Mouse (Mus musculus) stomach, embryonic 16.5 days (tissue): ENCODE data around the gene Cftr. TPM values are rescaled to one million over a fixed set of nuclear protein-coding genes. Genes with fewer than 3 reads are reported as not detected.

ENCODE experiments used
- ATAC-seq: fragments of 200-750 bp; cut with Nextera tagmentation; 2 replicates; pipeline ENCODE4 v1.8.0; 2017; ENCODE audit warnings: moderate number of reproducible peaks, moderate TSS enrichment; ENCODE audit not compliant: insufficient read depth, low FRiP score
- H3K27ac ChIP-seq: fragments of 300-500 bp; sonication (generic); 2 replicates; pipeline ENCODE4 v1.5.1; 2014; ENCODE audit warnings: low read length
- H3K27me3 ChIP-seq: fragments of 300-500 bp; sonication (generic); 2 replicates; pipeline ENCODE4 v1.6.1; 2014; ENCODE audit warnings: low read length, control low read depth, mixed read lengths; ENCODE audit not compliant: control insufficient read depth, insufficient read depth
- H3K36me3 ChIP-seq: fragments of 300-500 bp; sonication (generic); 2 replicates; pipeline ENCODE4 v1.6.1; 2014; ENCODE audit warnings: low read length; ENCODE audit not compliant: control insufficient read depth, insufficient read depth
- H3K4me1 ChIP-seq: fragments of 300-500 bp; sonication (generic); 2 replicates; pipeline ENCODE4 v1.6.1; 2014; ENCODE audit warnings: low read length, control low read depth, mixed read lengths; ENCODE audit not compliant: control insufficient read depth, insufficient read depth
- H3K4me2 ChIP-seq: fragments of 300-500 bp; sonication (generic); 2 replicates; pipeline ENCODE4 v1.6.1; 2014; ENCODE audit warnings: low read depth, low read length, mixed read lengths
- H3K4me3 ChIP-seq: fragments of 300-500 bp; sonication (generic); replicated peaks from 2 replicates; pipeline ENCODE4 v1.5.1; 2014; ENCODE audit warnings: mild to moderate bottlenecking, low read length
- H3K9ac ChIP-seq: fragments of 300-500 bp; sonication (generic); 2 replicates; pipeline ENCODE4 v1.6.1; 2014; ENCODE audit warnings: low read length
- H3K9me3 ChIP-seq: fragments of 300-500 bp; sonication (generic); replicated peaks from 2 replicates; pipeline ENCODE4 v1.6.1; 2016; ENCODE audit warnings: low read length, control low read depth; ENCODE audit not compliant: control insufficient read depth
- WGBS: fragments of 180-500 bp; shearing (Covaris S2); extraction: QIAGEN DNeasy Blood & Tissue Kit; methylation state at CpG from one replicate; pipeline ENCODE4 v1.1.7; 2014; 5-methylcytosine and 5-hydroxymethylcytosine counted together
- polyA plus RNA-seq: library from polyadenylated mRNA; unstranded; fragments of >200 nt; fragmentation: Nextera tagmentation; extraction: Ambion mirVana; gene quantifications from 2 replicates; pipeline ENCODE4 v1.2.1, GENCODE M21; 2015

The Cftr gene
- polyA plus RNA-seq, 1 experiment from 2014 or later, result 3.9 TPM

DNA sequence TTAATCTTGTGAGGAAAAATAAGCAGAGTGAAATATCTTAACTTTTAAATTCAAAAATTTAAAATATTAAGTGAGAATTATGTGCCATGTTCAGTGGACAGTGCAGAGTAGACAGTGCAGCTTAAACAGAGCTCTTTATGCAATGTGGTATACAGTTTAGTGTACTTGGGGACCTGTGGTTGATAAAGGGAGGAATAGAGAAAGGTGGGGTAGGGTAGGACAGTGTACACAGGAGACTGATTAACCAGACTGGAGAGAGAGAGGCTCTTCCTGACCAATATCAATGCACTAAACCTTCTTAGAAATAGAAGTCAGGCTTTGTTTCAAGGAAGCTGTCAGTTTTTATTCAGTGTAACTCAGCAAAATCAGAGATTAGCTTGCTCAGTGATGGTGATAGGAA, 12.4 kb downstream of the Cftr start:
- Histone ChIP-seq H3K9ac (no peak overlapping the region), H3K4me1 (no peaks in the 10 kb centered on the region), H3K27ac (no peak overlapping the region), H3K27me3 (no peaks in the 10 kb centered on the region), H3K36me3 (no peaks in the 10 kb centered on the region), H3K4me3 (no peak overlapping the region), H3K4me2 (no peak overlapping the region), H3K9me3 (no peaks in the 10 kb centered on the region)
- no peak for ATAC-seq

DNA sequence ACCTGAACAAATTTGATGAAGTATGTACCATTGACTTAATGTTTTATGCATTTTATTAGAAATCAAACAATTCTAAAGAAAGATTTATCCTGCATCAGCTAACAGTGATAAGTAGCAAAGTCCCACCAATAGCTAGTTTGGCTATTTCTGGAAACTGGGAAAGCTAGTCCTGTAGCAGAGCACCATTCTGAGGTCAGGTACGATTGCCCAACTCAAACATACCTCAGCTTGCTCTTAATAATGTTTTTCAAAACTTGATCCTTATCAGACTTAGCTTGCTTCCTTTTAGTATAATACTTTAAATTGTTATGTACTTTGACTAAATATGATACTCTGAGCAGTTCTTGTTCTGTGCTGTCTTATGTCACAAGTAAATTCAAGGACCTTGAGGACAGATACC, 50.2 kb downstream of the Cftr start:
- ATAC-seq, result no peak
- WGBS, result 43% methylated on average over 1 of the region's 1 CpGs

DNA sequence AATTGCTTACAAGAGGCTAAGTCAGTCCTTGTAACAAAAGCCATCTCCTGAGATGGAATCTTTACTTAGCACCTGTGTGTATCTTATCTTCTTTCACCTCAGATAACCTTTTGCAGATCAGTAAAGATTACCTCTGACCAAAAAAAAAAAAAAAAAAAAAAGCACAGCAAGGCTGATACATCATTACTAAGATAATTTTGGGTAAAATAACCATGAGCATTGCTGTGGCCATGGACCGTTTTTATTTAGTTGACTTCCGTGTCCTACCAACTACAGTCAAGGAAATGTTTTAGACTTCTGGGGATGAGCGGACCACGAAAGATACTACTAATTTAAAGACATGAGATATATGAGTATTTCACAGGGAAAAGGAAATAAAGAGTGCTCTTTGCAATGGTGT, 52.7 kb downstream of the Cftr start:
- Histone ChIP-seq H3K4me1 (no peaks in the 10 kb centered on the region), H3K9me3 (no peaks in the 10 kb centered on the region), H3K4me3 (no peak overlapping the region), H3K9ac (no peak overlapping the region), H3K4me2 (no peak overlapping the region), H3K36me3 (no peaks in the 10 kb centered on the region), H3K27ac (no peak overlapping the region), H3K27me3 (no peaks in the 10 kb centered on the region)
- WGBS, result 84% methylated on average over 4 of the region's 4 CpGs
- ATAC-seq, result no peak

More for the DNA sequence above, 50.2 kb downstream of the Cftr start:
- H3K9me3 ChIP-seq, result no peaks in the 10 kb centered on the region
- H3K36me3 ChIP-seq, result no peaks in the 10 kb centered on the region
- H3K4me1 ChIP-seq, result no peaks in the 10 kb centered on the region
- no peak overlapping the region for H3K9ac ChIP-seq
- no peaks in the 10 kb centered on the region for H3K27me3 ChIP-seq
- H3K27ac ChIP-seq, result no peak overlapping the region
- H3K4me2 ChIP-seq, result no peak overlapping the region
- no peak overlapping the region for H3K4me3 ChIP-seq

DNA sequence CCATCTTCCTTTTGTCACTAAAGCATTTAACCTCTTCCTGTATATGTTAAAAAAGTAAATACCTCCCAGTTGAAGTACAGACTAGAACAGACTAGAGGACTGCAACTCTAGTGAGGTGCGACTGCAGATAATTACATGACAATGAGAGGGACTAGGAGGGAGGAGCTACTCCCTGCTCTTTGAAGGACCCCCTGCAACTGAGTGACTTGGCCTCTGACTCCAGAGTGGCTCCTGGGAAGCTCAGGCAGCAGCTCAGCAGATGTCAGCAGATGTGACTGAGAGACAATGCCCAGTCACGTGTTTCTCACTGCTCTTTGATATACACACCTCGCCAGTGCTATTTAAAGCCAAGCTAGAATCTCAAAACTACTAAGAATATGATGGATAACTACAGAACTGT, 54.7 kb downstream of the Cftr start:
- Histone ChIP-seq H3K9me3 (no peaks in the 10 kb centered on the region), H3K4me2 (no peak overlapping the region), H3K36me3 (no peaks in the 10 kb centered on the region), H3K27ac (no peak overlapping the region), H3K4me1 (no peaks in the 10 kb centered on the region), H3K4me3 (no peak overlapping the region), H3K9ac (no peak overlapping the region), H3K27me3 (no peaks in the 10 kb centered on the region)
- WGBS, result 21% methylated on average over 3 of the region's 3 CpGs
- ATAC-seq, result no peak

DNA sequence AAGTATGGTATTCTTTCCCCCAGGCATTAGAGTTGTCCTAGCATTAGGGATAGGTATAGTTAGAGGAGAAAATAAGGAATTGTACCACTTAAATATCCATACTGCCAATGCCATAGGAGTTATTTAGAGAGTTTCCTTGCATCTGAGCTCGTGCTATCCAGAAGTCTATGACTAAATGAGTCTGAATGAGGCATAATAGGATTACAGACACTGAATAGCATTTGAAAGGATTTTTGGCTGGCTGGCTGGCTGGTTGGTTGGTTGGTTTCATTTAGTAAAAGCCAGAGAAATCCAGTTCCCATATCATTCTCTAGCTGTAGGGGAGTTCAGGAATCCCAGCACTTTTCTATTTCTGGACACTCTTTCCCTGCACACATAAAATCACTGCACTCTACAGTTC, 76.0 kb downstream of the Cftr start:
- no peak for ATAC-seq
- Histone ChIP-seq H3K9ac (no peak overlapping the region), H3K36me3 (no peaks in the 10 kb centered on the region), H3K4me3 (no peak overlapping the region), H3K4me2 (no peak overlapping the region), H3K27ac (no peak overlapping the region), H3K27me3 (no peaks in the 10 kb centered on the region), H3K4me1 (no peaks in the 10 kb centered on the region), H3K9me3 (no peaks in the 10 kb centered on the region)
- WGBS, result 62% methylated on average over 1 of the region's 1 CpGs

DNA sequence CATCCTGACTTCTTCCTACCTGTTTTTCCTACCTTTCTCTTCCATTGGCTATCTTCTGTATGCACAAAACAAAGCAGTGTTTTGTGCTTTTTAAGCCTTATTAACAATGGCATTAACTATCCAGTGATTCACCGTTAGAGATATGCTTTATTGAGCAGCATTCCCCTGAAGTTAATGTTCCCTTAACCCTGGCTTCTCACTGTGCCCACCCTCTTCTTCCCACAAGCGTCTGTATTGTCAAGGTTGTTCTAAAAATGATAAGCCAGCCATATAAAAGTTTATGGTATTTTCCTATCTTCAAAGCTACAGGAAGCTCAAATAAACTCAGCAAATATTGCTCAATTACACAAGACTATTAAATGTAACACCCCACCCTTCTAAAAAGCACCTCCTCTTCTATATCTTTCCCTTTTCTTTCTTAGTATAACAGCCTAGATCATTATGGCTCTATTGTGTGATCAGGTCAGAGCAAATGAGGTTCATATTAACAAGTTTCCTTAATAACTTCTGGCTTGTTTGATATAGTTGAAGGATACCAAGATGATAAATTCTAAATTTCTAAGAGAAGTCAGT, 77.5 kb downstream of the Cftr start:
- H3K9ac ChIP-seq, result no peak overlapping the region
- no peaks in the 10 kb centered on the region for H3K4me1 ChIP-seq
- no peak overlapping the region for H3K27ac ChIP-seq
- no peak overlapping the region for H3K4me3 ChIP-seq
- 45% methylated on average over 2 of the region's 2 CpGs for WGBS
- no peaks in the 10 kb centered on the region for H3K27me3 ChIP-seq
- H3K36me3 ChIP-seq, result no peaks in the 10 kb centered on the region
- ATAC-seq, result peak; percentile 80; the same call in 1 of the 2 replicates
- H3K9me3 ChIP-seq, result no peaks in the 10 kb centered on the region
- H3K4me2 ChIP-seq, result no peak overlapping the region

DNA sequence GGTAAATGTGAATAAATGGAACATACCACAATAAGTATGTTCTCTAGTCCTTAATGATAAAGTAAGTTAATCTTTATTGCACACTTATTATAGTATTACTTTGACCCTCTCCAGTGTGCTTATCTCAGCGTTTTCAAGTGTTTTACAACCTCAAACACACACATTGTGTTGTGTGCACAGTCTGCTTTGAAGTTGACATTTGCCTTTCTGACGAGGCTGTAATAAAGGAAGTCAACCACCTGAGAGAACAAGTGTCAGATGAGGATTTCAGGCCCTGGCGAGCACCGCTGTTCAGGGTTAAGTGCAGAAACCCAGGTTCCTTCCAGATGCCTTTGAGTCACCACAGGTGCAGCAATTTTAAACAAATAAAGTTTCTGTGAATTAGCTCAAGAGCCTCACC, 78.0 kb downstream of the Cftr start:
- ATAC-seq, result peak; percentile 78; the same call in 1 of the 2 replicates
- Histone ChIP-seq H3K27me3 (no peaks in the 10 kb centered on the region), H3K4me2 (no peak overlapping the region), H3K27ac (no peak overlapping the region), H3K9ac (no peak overlapping the region), H3K4me1 (no peaks in the 10 kb centered on the region), H3K9me3 (no peaks in the 10 kb centered on the region), H3K36me3 (no peaks in the 10 kb centered on the region), H3K4me3 (no peak overlapping the region)
- 30% methylated on average over 4 of the region's 4 CpGs for WGBS

DNA sequence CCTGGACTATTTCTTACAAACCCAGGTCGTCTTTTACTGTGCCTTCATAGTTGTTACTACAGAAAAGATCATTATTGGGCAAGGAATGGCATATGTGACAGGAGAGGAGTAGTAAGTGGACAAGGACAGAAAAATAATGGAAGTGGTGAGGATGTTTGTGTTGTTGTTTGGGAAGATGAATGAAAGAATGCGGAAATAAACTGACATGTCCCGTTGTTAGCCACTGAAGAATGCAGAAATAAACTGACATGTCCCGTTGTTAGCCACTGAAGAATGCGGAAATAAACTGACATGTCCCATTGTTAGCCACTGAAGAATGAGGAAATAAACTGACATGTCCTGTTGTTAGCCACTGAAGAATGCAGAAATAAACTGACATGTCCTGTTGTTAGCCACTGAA, 84.1 kb downstream of the Cftr start:
- no peaks in the 10 kb centered on the region for H3K27me3 ChIP-seq
- H3K4me1 ChIP-seq, result no peaks in the 10 kb centered on the region
- H3K9ac ChIP-seq, result no peak overlapping the region
- H3K4me2 ChIP-seq, result no peak overlapping the region
- no peak overlapping the region for H3K4me3 ChIP-seq
- H3K36me3 ChIP-seq, result no peaks in the 10 kb centered on the region
- 50% methylated on average over 5 of the region's 5 CpGs for WGBS
- H3K27ac ChIP-seq, result no peak overlapping the region
- no peak for ATAC-seq
- H3K9me3 ChIP-seq, result no peaks in the 10 kb centered on the region

DNA sequence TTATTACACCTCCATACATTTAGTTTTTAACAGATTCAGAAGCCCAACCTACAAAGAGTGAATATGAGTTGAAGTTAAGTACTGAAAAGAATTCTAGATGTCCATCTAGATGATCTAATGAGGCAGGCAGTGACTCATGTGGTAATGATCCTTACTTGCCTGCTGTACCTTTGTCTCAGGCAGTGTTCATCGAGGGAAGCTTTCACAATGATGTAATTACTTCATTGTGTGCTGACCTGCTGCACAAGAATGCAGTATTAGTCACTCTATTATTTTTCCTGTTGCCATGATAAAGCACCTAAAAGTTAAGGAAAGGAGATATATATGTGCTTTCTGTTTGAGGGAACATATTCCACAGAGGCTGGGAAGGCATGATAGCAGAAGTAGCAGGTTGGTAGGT, 100.5 kb downstream of the Cftr start:
- H3K36me3 ChIP-seq, result no peaks in the 10 kb centered on the region
- H3K9me3 ChIP-seq, result no peaks in the 10 kb centered on the region
- H3K27ac ChIP-seq, result no peak overlapping the region
- no peak for ATAC-seq
- WGBS, result 23% methylated on average over 1 of the region's 1 CpGs
- H3K4me3 ChIP-seq, result no peak overlapping the region
- no peaks in the 10 kb centered on the region for H3K4me1 ChIP-seq
- no peaks in the 10 kb centered on the region for H3K27me3 ChIP-seq
- H3K4me2 ChIP-seq, result no peak overlapping the region
- H3K9ac ChIP-seq, result no peak overlapping the region

DNA sequence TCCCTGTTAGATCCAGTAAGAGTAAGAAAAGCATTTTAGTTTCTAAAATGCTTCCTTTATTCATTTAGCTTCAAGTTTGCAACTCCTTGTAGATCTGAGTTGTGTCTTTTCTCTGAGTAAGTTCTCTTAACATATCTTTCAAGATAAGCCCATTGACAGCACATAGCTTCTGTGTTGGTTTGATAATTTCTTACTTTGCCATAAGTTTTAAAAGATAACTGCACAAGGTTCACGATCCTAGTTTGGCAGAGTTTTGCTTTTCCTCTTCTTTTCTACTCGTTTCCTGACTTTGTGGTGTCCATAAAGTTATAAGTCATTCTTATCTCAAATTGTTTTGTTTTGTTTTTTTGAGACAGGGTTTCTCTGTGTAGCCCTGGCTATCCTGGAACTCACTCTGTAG, 130.3 kb downstream of the Cftr start:
- Histone ChIP-seq H3K36me3 (no peaks in the 10 kb centered on the region), H3K27ac (no peak overlapping the region), H3K27me3 (no peaks in the 10 kb centered on the region), H3K9me3 (no peaks in the 10 kb centered on the region), H3K4me3 (no peak overlapping the region), H3K9ac (no peak overlapping the region), H3K4me2 (no peak overlapping the region), H3K4me1 (no peaks in the 10 kb centered on the region)
- no peak for ATAC-seq
- WGBS, result 60% methylated on average over 2 of the region's 2 CpGs
